Mouse (Mus musculus): ENCODE data around the gene Kras.

The Kras gene

GRCm38 (mm10) chr6:145247886-145248285 lies 2.2 kb downstream of the Kras start:
- no peak for DNase-seq

GRCm38 (mm10) chr6:145246841-145247240 lies 3.2 kb downstream of the Kras start:
- no peak for DNase-seq

- no peak for DNase-seq
Measured at GRCm38 (mm10) chr6:145242521-145242920, 7.5 kb downstream of the Kras start.

GRCm38 (mm10) chr6:145240285-145240684 lies 9.8 kb downstream of the Kras start:
- DNase-seq, result no peak

GRCm38 (mm10) chr6:145237148-145237547 lies 12.9 kb downstream of the Kras start:
- DNase-seq, result no peak

- DNase-seq, result no peak
Measured at GRCm38 (mm10) chr6:145235367-145235766, 14.7 kb downstream of the Kras start.

GRCm38 (mm10) chr6:145234391-145234790 lies 15.6 kb downstream of the Kras start:
- DNase-seq, result no peak

GRCm38 (mm10) chr6:145226296-145226695 lies 23.7 kb downstream of the Kras start:
- DNase-seq, result no peak

- DNase-seq, result no peak
Measured at GRCm38 (mm10) chr6:145224246-145224645, 25.8 kb downstream of the Kras start.

- DNase-seq, result no peak
Measured at GRCm38 (mm10) chr6:145215826-145216225, 34.2 kb downstream of the Kras start.

- DNase-seq, result no peak
Measured at GRCm38 (mm10) chr6:145213916-145214315, 36.1 kb downstream of the Kras start.

GRCm38 (mm10) chr6:145211376-145212305 lies 38.4 kb downstream of the Kras start:
- no peak for DNase-seq

GRCm38 (mm10) chr6:145210816-145211338 lies 39.2 kb downstream of the Kras start, which contains the start of the genes Casc1 and Etfrf1:
Gene Casc1 (minus strand): TSS chr6:145211005.
Gene Etfrf1 (plus strand): TSS chr6:145211134.
- DNase-seq, result peak; percentile 98 to 100

GRCm38 (mm10) chr6:145210056-145210680 lies 39.9 kb downstream of the Kras start:
- DNase-seq, result no peak

GRCm38 (mm10) chr6:145205142-145205541 lies 44.9 kb downstream of the Kras start:
- no peak for DNase-seq

- DNase-seq, result no peak
Measured at GRCm38 (mm10) chr6:145204440-145204839, 45.6 kb downstream of the Kras start.

- DNase-seq, result no peak
Measured at GRCm38 (mm10) chr6:145202432-145203125, 47.5 kb downstream of the Kras start.

GRCm38 (mm10) chr6:145197949-145198686 lies 51.9 kb downstream of the Kras start:
- no peak for DNase-seq

GRCm38 (mm10) chr6:145193446-145193845 lies 56.6 kb downstream of the Kras start:
- peak; percentile 36 to 46 for DNase-seq

- no peak for DNase-seq
Measured at GRCm38 (mm10) chr6:145193038-145193437, 57.0 kb downstream of the Kras start.

GRCm38 (mm10) chr6:145187093-145188088 lies 62.6 kb downstream of the Kras start:
- peak in 1 of 2 experiments; percentile 49 for DNase-seq
